In the genomic region with DNA sequence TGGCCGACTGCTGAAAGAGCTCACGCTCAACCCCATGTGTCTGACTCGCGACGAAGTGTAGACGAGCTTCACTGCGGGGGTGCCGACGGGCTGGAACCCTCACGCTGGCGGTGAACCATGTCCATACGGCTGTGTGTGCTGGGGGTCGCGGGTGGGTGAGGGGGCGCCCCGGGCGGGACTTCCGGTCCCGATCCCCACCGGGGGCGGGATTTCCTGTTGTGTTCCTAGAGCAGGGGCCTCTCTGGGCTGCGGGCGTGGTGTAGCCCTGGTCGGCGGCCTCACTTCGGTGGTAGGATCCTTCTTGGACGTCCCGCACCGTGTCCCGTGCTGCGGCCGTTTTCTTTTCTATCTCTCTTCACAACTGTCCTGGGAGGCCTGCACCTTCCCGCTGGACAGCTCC, we compare ENCODE assay signal across 8 mouse cellular contexts. TPM values are rescaled to one million over a fixed set of nuclear protein-coding genes. Genes with fewer than 3 reads are reported as not detected.
DNase-seq lines count a peak whose midpoint lies in the region; ATAC-seq and TF ChIP-seq lines count a peak whose summit lies in the region.

No protein-coding gene starts in this region.

- peak; percentile 36 for ATAC-seq in heart, embryonic 15.5 days (replicated peaks; ENCODE audit: insufficient number of reproducible peaks, insufficient read depth, low FRiP score, low read depth)
- no peak for ATAC-seq in inflammation-experienced regulatory T-cells, adult 6 months

- no peaks in the 10 kb centered on the region for H3K9me3 ChIP-seq in ES-E14 (ENCODE audit: control insufficient read depth, insufficient read depth, low read depth, low read length)
- H3K9me3 ChIP-seq in heart, embryonic 15.5 days (replicated peaks) = no peaks in the 10 kb centered on the region

- in situ Hi-C loops in ES-E14 (cut with MboI; ENCODE audit: low sequenced_read_pairs in 2 of 2, unreplicated experiment in 2 of 2) = no loop called here

- peak overlapping the region; percentile 85 to 86 for H3K4me3 ChIP-seq in ES-E14 (ENCODE audit: insufficient read depth in 1 of 2, low read depth in 1 of 2, low read length in 2 of 2, poor library complexity in 1 of 2, severe bottlenecking in 1 of 2)
- H3K4me3 ChIP-seq in heart, embryonic 15.5 days = peak overlapping the region; percentile 87

- peak; percentile 74 for DNase-seq in 3134 (ENCODE audit: extremely low read depth, insufficient read length, low spot score)
- DNase-seq in ES-E14 (ENCODE audit: low read depth, low spot score) = peak; percentile 53
- DNase-seq in embryo, embryonic 9.5 days (ENCODE audit: extremely low spot score) = peak; percentile 87
- peak; percentile 82 to 91 for DNase-seq in kidney, postnatal 36 days
- peak; percentile 81 for DNase-seq in lung, postnatal 14 days
- peak; percentile 74 for DNase-seq in right cerebral cortex, postnatal 25 days

- H3K4me2 ChIP-seq in heart, embryonic 15.5 days = peak overlapping the region; percentile 76

- peak overlapping the region; percentile 93 for H3K9ac ChIP-seq in ES-E14 (ENCODE audit: insufficient read depth, low read depth, low read length, poor library complexity, severe bottlenecking)
- H3K9ac ChIP-seq in heart, embryonic 15.5 days = peak overlapping the region; percentile 78

- H3K27me3 ChIP-seq in heart, embryonic 15.5 days = no peaks in the 10 kb centered on the region

- peak overlapping the region; percentile 97 for H3K27ac ChIP-seq in ES-E14 (ENCODE audit: insufficient read depth, low read depth, low read length, poor library complexity, severe bottlenecking)
- peak overlapping the region; percentile 97 for H3K27ac ChIP-seq in heart, embryonic 15.5 days

- peaks cover 16% of the 10 kb centered on the region for H3K36me3 ChIP-seq in ES-E14 (ENCODE audit: control insufficient read depth, insufficient read depth, low read length, poor library complexity, severe bottlenecking)
- peaks cover 25% of the 10 kb centered on the region for H3K36me3 ChIP-seq in heart, embryonic 15.5 days

- peaks cover 0 to 24% of the 10 kb centered on the region in 2 experiments; a peak in 2 of 4 replicates for H3K4me1 ChIP-seq in ES-E14 (ENCODE audit: control insufficient read depth in 2 of 2, insufficient read depth in 2 of 2, low read length in 2 of 2, poor library complexity in 1 of 2)
- peaks cover 50% of the 10 kb centered on the region for H3K4me1 ChIP-seq in heart, embryonic 15.5 days (replicated peaks)

- under 1% methylated on average over 33 of the region's 33 CpGs for WGBS in heart, embryonic 15.5 days

TF ChIP-seq in ES-E14, 5 proteins besides CTCF, POLR2A, EP300 and RAD21:
- TF ChIP-seq CHD2 (IDR thresholded peaks at IDR 0.05; ENCODE audit: low read depth, low read length) = 0 out of 2 replicates have a peak, but pooled peaks have one; percentile 4
- no peak for TF ChIP-seq MAFK (IDR thresholded peaks at IDR 0.05; ENCODE audit: insufficient read depth, low read depth, low read length)

RNA-seq across cellular contexts. Expression of gene Tbc1d17, which starts 1.3 kb away (rescaled TPM):
- 31.5 and 55.7 TPM in 2 replicates for total RNA-seq in ES-E14 (2012; rRNA removed)
- polyA plus RNA-seq in heart, embryonic 15.5 days (2015; fragmentation: Nextera tagmentation; extraction: Ambion mirVana) = 53.2 and 63.4 TPM in 2 replicates
- polyA plus RNA-seq in inflammation-experienced regulatory T-cells, adult 6 months (2017; shearing (Covaris generic)) = 10 to 100 TPM; 43.9 to 66.0 (median 60.6) TPM

RNA-seq across cellular contexts. Expression of gene Akt1s1, which starts 1.4 kb away (rescaled TPM):
- 33.8 and 37.6 TPM in 2 replicates for total RNA-seq in ES-E14 (2012; rRNA removed)
- polyA plus RNA-seq in heart, embryonic 15.5 days (2015; fragmentation: Nextera tagmentation; extraction: Ambion mirVana) = 91.7 and 97.8 TPM in 2 replicates
- 1 to 10 TPM; 1.1 to 4.5 (median 3.7) TPM for polyA plus RNA-seq in inflammation-experienced regulatory T-cells, adult 6 months (2017; shearing (Covaris generic))

RNA-seq across cellular contexts. Expression of gene Pnkp, which starts 6.8 kb away (rescaled TPM):
- 37.1 and 76.5 TPM in 2 replicates for total RNA-seq in ES-E14 (2012; rRNA removed)
- polyA plus RNA-seq in heart, embryonic 15.5 days (2015; fragmentation: Nextera tagmentation; extraction: Ambion mirVana) = 22.4 and 28.7 TPM in 2 replicates
- polyA plus RNA-seq in inflammation-experienced regulatory T-cells, adult 6 months (2017; shearing (Covaris generic)) = 10 to 100 TPM; 43.2 to 49.7 (median 46.8) TPM

RNA-seq across cellular contexts. Expression of gene Ptov1, which starts 19.4 kb away (rescaled TPM):
- 144 and 205 TPM in 2 replicates for total RNA-seq in ES-E14 (2012; rRNA removed)
- polyA plus RNA-seq in heart, embryonic 15.5 days (2015; fragmentation: Nextera tagmentation; extraction: Ambion mirVana) = 206 and 273 TPM in 2 replicates
- 1 to 10 TPM; 1.9 to 5.6 (median 3.2) TPM for polyA plus RNA-seq in inflammation-experienced regulatory T-cells, adult 6 months (2017; shearing (Covaris generic))

RNA-seq across cellular contexts. Expression of gene Atf5, which starts 33.7 kb away (rescaled TPM):
- 14.0 and 16.9 TPM in 2 replicates for total RNA-seq in ES-E14 (2012; rRNA removed)
- polyA plus RNA-seq in heart, embryonic 15.5 days (2015; fragmentation: Nextera tagmentation; extraction: Ambion mirVana) = 2.5 TPM in 2 replicates
- under 1 TPM in 1 of 3 experiments, not detected in 2; 0.41 TPM for polyA plus RNA-seq in inflammation-experienced regulatory T-cells, adult 6 months (2017; shearing (Covaris generic))

Comparison
In these comparisons a context has a peak if more than half of its experiments do, and no peak if none do; other contexts are left out.
1. RNA of gene Akt1s1, which starts 1.4 kb away (polyA plus RNA-seq): 91.7 to 97.8 TPM in heart, embryonic 15.5 days; 1.1 to 4.5 TPM in inflammation-experienced regulatory T-cells, adult 6 months; every median in the first group is over 10 times any median in the second.
2. Peak in every context shown above with its lines, with median percentiles within 50 percentile points of each other: DNase-seq.